Mouse (Mus musculus) retina, adult 2 months (tissue): ENCODE results near the gene Svep1.

Experiments used
- DNase-seq: peaks from one replicate; pipeline ENCODE4 v3.0.0-alpha.2; 2012; ENCODE audit warnings: low read depth, low spot score

The Svep1 gene

DNA sequence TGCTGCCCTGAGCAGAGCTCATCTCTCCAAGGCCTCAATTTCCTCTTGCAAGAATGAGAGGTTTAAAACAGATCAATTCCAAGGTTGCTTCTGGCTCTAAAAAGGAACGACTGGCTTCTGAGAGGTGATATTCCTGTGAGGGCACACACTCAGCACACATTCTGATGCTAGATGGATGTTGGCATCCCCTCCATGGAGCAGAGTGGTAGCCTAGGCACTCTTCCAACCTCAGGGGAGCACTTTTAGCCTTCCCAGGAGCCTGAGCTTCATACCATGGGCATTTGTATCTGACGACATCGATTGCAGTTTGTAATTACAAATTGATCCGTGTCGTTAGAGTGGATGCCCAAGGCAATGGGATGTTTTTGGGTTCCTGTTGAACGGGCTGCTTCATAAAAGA is 33.3 kb downstream of the Svep1 start:
- DNase-seq: no peak

DNA sequence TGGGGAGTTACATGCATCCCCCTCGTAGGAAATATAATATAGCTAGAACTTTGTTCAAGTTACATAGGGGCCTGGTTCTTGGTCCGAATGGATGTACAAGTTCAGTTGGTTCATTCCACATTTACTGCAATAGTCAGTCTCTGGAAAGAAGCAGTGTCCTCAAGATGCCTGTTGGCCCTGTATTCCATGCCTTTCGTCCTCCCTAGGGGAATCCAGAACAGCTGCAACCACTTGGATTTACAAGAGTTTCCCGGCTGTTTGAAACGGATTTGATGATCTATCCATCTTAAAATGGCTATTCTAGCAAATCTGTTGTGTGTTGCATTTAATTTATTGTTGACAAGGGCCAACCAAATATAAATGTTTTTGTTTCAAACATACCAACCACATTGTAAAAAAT is 36.2 kb downstream of the Svep1 start:
- no peak for DNase-seq

DNA sequence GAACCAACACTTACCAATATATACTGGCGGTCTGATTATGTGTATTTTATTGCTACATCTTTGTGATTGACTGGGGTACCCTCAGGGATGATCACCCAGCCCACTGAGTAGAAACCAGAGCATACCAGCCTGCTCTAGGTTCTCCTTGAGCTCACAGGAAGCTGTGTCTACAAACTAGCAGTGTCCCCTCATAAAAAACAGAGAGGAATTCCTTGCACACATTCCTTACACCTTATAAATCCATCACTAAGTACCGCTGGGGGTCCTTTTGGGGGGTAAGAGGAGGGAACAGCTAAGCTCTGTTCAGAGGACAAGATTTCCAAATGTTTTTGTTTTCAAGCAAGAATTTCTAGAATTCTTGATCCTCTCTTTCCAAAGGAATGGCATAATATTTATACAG is 36.7 kb downstream of the Svep1 start:
- no peak for DNase-seq

DNA sequence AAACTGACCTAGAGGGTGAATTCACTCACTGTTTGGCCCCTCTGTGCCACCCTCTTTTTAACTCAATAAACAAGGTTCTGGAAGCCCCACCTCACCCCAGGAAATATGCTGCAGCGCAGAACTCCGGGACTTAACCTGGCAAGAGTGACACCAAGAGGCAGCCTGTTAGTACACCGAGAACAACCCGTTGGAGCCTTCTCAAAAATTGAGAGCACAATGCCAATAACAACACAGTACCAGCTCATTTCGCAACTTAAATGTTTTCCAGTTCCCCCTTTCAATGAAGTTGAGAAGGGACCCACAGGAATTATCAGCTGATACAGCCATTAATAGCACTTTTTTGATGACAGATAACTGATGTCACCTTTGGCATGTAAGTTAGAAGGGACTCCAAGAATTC is 38.3 kb downstream of the Svep1 start:
- DNase-seq: no peak

DNA sequence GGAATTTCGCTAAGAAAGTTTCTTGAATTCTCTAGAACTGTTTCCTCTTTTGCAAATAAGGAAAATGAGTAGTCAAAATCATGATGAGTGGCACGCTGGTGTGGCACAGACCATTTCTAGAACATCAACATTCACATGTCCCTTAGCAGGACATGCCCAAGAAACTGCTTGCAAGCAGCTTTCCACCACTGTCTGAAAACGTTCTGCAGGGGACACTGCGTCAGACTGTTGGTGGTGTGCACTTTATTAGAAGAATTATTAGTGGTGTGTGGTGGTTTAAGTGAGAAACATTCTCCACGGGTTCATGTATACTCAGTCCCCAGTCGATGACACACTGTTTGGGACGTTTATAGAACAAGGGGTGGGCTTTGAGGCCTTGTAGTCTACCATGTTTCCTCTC is 40.9 kb downstream of the Svep1 start:
- DNase-seq: no peak

DNA sequence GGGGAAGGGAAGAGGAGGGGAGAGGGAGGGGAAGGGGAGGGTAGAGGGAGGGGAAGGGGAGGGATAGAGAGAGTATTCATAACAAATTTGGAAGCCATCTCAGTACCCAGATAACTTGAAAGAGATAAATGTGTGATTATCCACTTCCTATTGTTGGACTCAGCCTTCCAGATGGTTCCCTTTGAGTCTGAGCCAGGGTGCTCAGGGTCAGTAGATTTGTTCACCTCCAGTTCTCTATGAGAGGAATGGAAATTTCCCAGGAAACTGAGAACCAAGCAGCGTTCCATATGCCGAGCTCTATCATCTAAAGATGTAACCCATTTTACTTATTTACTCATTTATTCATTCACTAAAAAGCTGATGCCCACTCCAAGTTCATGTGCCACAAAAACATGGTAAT is 44.8 kb downstream of the Svep1 start:
- DNase-seq: no peak

DNA sequence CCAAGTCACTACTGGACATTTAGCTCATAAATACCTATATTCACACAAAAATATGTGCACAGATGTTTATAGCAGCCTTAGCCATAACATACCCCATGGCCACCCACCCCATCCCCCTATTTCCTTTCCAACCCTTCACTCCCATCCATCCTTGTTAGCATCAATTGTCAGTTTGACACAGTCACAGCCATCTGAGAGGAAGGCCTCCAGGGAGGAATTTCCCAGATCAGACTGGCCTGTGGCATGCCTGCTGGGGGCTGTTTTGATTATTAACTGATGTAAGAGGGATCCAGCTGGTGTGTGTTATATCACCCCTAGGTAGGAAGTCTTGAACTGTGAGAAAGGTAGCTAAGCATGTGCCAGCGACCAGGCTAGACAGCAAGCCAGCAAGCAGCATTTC is 47.1 kb downstream of the Svep1 start:
- no peak for DNase-seq

DNA sequence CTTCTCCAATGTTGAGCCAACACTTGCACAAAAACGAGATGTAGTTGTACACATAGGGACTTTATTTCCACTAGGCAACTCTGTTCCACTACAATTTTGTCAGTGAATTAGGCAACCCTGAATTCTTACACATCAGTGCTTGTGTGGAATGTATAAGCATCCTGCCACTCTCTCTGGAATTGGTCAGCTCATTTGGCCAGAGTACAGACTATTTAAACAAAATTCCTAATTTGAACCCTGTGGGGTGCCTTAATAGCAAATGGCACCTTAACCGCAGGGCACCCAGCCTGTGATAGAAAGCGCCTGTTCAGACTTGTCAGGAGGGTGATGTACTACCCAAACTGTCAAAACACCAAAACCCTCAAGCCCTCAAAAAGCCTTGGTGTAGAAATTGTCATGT is 56.4 kb downstream of the Svep1 start:
- DNase-seq: no peak

DNA sequence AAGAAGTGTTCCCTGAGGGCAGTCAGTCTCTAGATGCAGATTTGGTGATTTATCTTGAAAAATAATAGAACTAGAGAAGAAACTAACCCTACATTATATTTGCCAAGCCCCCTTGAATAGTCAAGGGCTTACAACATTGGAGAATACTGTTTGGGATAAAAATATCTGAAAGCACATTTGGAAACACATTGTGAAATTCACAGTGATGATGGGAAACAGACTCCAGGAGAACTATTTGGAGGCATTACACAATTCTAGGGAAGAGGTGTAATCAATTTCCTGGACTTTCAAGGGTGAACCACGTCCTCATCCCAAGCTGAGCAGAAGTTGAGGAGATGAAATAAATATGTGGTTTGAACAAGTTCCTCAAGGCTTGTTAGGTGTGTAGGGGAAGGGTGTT is 57.5 kb downstream of the Svep1 start:
- no peak for DNase-seq

DNA sequence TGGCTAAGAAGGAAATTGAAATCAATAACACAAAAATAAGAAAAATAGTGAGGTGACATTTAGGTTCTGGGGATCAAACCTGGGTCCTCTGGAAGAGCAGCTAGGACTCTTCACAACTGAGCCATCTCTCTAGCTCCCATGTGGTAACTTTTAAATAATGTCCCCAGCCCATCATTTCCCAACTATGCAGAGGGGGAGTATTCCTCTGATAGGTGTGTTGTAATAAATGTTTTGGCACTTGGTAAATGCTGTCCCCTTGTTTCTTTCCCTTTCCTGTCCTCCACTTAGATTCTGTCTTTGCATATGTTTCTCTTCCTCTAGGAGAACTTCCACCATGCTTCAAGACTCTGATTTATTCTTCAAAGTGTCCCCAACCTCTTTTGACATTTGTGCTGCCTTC is 58.1 kb downstream of the Svep1 start:
- no peak for DNase-seq

DNA sequence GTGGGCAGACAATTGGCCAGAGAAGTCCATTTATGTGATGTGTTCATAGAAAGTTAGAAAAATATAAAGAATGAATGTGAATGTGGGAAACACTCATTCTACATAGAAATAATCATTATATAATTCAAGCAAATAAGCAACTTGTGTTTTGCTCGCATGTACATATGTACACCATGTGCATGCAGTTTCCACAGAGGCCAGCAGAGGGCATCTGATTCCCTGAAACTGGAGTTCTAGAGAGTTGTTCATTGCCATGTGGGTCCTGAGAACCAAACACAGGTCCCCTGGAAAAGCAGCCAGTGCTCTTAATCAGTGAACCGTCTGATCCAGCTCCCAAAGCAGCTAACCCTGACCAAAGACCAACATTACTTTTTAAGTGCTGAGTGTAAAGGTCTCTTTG is 60.0 kb downstream of the Svep1 start:
- no peak for DNase-seq

DNA sequence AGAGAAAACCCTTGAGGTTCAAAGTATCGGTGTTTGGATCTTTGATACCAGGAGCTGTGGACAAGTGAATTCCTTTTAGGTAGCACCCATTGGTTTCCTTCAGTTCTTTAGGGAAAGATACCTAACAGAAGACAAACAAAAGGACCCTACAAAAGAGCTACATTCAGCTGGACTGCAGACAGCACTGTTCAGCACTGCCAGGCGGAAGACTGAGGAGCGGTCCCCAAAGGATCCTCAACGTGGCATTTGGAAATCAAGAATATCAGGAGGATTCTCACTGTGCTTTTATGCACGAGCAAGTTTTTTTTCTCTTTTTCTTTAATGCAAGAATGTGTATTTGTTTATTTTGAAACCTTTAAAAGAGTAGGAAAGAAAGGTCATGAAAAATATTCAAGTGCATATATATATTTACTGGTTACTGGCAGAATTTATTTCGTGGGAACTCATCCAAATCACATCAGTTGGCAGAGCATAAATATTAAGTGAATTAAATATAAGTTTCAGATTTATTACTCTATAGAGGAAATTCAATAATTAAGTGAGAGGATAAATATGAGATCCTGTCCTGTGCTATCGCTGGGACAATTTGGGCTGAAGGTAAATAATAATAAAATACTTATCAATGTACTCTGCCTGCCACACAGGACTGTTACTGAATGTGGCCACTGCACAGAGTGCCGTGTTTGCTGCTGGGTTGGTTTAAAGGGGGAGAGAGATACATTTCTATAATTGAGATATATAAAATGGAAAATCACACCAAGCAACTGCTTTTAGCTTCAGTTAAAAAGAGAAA is 66.7 kb downstream of the Svep1 start:
- no peak for DNase-seq

DNA sequence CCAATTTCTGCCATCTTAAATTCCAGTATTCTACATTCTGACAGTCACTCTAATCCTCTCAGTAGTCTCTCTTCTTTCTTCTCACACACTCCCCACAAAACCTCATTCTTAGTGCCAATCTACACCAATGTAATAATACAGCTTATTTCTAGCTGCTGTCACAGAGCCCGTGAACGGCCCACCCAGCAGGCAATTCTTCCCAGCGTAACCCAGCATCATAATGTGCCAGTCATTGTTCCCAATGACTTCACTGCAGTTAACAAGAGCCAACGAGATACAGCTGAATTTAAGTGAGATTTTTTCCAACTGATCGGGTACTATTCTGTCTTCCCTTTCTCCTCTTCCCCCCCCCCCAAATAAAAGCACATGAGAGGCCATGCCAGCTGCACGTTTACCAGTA is 67.4 kb downstream of the Svep1 start:
- DNase-seq: no peak

DNA sequence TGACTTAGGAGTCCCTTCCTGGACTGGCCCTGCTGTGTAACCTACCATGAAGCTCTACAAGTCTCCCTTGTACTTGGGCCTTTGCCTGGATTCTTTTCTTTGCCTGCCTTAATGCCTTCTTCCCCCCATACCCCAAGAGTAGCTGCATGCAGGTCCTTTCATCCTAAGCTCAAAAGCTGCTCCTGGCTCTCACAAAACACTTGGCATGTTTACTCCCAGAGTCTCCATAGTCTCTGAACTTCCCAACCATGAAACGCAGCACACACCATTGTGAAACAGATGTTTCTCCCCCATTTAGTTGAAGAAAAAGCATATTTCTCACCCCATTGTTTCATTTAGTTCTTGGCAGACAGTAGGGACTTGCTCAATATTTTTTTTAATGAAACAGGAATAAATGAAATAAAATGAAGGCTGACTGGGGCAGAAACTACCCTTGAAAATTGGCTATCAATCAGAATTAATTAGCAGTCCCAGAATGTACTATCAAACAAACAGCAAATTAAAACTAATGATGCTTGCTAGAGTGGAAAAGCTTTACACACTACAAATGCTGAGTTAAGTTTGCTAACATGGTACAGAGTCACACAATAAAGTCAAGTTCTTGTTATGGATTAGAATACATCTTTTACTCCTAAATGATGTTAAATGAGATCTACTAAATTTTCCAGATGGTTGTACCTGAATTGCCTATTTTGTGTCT is 72.9 kb downstream of the Svep1 start:
- no peak for DNase-seq

DNA sequence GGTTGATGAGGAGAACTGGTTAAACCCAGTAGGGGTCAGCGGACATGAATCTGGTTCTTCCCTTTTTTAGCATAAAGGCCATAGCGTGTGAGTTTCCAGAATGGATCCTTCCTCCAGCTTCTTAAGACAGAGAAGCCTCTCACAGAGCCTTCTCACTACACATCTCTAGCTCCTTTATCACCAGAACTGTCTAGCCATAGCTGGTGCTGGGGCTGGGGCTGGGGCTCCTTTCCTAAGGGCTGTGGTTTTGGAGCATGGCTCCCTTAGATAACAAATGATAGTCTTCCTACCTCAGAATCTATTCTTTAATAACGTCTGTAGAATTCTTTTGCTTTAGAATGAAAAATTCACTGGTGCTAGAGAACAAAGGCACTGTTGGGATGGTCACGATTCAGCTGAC is 76.8 kb downstream of the Svep1 start:
- no peak for DNase-seq

DNA sequence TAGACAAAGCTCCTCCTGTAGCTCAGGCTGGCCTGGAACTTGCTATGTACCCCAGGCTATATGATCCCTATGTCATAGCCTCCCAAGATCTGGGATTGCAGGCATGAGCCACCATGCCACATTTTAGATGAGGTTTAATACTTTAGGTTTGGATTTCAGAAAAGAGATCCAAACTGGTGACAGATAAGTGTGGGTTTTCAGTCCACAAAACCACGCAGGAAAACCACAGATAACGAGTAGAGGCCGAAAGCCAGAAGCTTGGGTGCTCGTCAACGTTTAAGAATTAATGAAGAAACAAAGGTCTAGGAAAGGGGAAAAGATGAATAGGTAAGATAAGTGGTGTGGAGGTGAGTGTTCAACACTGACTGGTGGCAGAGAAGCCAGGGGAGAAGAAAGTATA is 79.6 kb downstream of the Svep1 start:
- DNase-seq: no peak

DNA sequence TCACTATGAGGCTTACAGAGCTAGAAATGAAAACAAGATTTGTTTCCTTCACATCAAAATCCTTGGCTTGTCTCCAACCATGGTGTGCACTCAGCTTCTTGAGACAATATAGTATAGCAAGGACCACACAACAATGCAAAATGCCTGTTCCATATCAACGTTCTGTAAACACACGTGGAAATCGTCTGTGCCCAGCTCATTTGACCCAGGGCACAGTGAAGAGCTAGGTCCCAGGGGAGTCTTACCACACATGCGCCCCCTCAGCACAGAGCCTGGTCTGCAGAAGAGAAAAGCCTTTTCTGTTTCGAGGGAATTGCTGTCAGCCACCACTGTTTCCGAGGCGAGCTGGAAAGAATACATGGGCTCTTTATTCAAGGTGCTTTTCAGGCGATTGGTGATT is 91.2 kb downstream of the Svep1 start:
- DNase-seq: no peak

DNA sequence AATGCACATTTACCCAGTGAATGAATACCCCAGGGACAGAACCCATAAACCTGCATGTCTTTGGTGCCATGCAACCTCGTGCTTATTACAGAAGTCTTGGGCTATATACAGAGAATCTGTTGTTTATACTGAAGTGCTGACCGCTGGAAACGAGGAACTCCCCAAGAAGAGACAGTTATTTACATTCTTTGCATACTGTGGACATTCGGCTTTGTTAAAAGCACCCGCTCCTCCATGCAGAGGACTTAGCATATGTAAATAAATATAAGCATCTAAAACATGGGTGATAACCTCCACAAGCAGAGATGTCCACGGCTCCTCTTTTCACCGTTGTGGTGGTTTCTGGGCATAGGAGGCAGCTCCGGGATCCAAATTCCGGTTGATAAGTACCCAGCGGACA is 95.7 kb downstream of the Svep1 start:
- DNase-seq: no peak

DNA sequence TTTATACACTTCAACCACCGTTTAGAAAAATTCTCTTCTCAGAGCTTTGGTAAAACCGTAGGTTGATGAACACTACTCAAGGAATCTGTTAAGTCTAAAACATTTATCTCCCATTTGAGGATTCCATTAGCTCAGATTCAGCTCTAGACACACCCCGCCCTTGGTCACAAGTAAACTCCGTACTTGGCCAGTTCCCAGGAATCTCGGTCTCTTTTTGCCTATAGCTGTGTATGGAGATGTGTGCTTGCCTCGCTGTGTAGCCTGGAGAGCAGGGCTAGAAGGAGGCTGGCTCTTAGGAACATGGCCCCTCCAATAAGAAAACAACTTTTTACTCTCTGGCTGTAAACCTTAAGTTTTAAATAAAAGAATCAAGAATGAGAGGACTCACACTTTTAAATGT is 96.9 kb downstream of the Svep1 start:
- DNase-seq: no peak

DNA sequence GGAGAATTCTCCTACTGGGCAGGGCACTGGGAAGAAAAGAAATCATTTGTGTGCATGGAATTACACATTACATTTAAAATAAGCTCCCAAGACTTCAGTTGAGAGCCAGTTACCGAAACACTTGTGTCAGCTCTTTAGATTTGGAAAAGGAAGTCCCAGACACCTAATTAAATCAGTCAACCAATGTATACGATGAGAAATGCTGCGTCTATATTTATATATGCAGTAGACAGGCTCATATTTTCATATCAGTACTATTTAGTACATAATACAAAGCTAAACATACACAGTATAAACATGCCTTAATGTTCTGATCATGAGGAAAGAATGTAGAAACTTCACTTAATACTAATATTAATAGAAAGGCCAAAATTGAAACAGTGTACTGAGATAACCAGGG is 98.3 kb downstream of the Svep1 start:
- DNase-seq: no peak

DNA sequence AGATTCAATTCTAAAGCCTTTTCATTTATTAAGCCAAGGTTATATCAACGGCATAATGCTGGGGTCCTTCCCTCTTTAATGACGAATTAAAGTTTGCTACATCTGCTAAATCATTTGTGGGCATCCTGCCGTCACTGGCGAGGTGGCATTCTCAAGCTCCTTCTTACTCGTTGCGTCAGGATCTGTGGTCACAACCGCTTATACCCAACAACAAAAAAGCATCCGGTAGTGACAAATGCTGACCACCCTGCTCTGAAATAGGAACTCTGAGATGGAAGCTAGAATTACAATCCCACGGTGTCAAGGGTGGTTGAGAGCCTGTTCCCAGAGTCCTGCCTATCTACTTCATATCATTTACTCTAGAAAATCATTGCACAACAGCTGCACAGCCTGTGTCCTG is 108.9 kb downstream of the Svep1 start:
- no peak for DNase-seq

DNA sequence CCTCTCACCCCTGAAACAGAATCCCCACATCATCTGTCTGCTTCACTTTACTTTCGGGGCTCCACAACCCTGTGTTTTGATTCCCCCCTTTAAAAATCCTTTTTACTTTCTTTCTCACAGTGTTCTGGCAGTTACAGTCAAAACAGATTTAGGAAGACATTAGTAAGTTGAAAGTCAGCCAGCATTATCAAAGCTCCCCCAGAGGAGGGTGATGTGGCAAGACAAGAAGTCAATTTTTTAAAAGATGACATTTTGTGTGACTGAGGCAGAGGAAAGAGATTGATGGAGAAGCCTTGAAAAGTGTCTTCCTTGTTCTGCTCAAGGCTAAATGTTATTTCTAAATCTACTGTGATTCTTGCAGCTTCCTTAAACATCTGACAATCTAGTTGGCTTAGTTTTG is 119.9 kb downstream of the Svep1 start:
- DNase-seq: no peak

DNA sequence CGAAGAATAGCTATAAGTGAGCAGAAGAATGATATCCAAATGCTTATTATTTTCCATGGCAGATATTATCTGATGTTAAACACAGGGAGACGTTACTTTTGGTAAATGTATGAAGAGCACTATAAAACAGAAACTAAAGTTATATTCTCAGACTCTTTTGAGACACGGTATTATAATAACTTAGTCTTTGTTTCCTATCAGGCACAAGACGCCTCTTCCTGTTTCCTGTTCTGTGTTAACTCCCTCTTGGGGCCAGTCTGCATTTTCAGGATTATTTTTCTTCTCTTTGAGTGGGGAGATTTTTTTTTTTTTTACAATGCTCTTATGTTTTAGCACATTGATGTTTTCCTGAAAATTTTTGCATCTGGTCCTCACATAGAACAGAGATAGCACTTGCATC is 120.5 kb downstream of the Svep1 start:
- no peak for DNase-seq

DNA sequence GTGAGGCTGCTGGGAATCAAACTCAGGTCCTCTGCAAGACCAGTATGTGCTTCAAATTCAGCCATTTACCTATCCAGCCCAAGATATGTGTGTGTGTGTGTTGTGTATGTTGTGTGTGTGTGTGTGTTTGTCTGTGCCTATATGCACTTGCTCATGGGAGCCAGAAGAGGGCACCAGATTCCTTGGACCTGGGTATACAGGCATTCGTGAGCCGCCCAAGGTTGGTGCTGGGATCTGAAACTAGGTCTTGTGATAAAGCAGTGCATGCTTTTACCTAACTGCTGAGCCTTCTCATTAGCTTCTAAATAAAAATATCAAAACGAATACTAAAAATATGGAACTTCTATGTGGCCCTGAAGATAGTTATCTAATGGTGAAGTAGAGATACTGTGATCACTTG is 121.3 kb downstream of the Svep1 start:
- no peak for DNase-seq
